Mouse (Mus musculus): ENCODE results near the gene Asprv1.

Gene Asprv1

DNA sequence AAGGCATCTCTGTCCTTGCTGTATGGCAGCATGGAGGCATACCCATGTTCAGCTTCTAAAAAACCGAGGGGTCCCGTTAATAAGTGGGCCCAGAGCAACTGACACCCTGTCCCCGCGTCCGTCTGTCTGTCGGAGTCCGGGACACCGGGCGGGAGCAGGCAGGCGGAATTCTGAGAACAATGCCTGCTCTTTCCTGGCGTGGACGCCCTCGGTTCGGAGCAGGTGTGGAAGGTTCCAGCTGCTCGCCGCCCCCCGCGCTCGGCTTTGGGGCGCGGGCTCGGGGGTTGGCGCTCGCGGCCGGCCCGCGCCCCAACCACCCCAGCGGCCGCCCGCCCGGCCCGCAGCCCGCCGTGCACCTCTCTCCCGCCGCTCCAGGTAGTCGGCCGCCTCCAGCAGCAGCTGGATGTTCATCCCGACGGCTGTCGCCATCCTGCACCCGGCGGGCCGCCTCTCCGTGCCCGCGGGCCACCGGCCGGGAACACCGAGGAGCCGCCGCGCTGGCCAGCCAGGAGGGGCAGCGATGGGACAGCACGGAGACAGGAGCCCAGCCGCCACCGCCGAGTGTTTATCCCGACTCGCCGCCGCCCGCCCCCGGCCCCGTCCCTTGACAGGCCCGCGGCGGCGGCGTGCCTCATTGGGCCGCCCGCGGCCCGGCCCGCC, 40.7 kb downstream of the Asprv1 start, which contains the start of gene Mxd1:
Gene Mxd1, minus strand, starts transcription at position 582 of the 660 bp plus-strand sequence.
- DNase-seq: no peak

DNA sequence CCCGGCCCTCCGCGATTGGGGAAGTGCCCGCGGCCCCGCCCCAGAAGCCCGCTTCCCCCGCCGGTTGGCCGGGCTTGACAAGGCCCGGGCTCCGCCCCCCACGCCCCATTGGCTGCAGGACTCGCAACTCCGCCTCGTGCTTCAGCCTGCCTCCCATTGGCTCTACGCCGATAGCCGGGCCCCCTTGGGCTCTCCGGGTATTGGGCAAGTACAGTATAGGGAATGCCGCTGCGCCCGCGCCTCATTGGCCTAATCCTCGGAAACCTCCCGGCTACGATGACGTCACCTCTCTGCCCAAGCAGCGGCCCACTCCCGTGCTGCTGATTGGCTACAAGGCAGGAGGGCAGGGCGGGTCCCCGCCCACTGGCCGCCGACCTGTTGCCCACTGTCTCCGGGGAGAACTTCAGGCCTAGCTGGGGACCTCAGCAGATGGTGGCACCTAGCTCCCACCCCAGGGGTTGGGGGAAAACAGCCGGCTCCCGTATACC, 41.3 kb downstream of the Asprv1 start:
- peak; percentile 100 for DNase-seq

DNA sequence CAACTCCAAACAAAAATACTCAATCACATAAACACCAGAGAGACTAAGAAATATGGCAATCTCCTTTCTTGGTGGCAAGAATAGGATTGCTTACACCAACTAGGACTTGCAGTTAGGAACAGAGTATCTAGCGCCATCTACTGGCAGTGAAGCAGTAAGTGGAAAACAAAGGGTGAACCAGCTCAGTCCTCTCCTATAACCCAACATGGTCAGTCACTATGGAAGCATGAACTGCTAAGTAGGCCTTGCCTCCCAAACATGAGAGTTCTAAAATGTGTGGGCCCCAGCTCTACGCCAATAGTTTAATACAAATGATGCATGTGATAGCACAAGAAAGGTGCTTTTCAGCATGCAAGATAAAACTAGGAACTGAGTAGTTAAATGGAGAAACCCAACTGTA, 42.9 kb downstream of the Asprv1 start:
- DNase-seq: peak; percentile 20

DNA sequence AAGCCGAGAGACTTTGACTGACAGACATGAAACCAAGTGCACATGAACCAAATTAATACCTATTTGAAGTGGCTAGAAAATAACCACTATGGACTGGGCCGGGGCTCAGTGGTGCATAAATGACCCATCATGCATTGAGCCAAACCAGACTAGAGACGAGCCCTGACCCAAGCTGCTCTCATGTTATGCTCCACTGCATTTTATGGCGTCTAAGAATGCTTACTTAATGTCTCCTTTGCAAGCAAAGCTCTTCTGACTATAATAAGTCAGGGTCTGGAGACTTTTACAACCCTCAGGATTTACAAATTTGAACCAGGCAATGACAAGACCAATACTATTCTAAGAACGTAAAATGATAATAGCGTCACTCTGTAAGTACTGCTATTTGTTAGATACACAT, 50.4 kb downstream of the Asprv1 start:
- no peak for DNase-seq

All from right cerebral cortex, postnatal 4 days (tissue).